Mouse (Mus musculus) hindbrain, embryonic 10.5 days (tissue): ENCODE results near the gene Sh3d19. TPM values are rescaled to one million over a fixed set of nuclear protein-coding genes. Genes with fewer than 3 reads are reported as not detected.

Experiments
- DNase-seq: peaks from one replicate; pipeline ENCODE4 v3.0.0-alpha.2; 2017; ENCODE audit warnings: low spot score
- H3K27ac ChIP-seq: fragments of 300-500 bp; sonication (generic); 2 replicates; pipeline ENCODE4 v1.5.1; 2016; ENCODE audit warnings: mild to moderate bottlenecking, moderate library complexity
- H3K27me3 ChIP-seq: fragments of 300-500 bp; sonication (generic); 2 replicates; pipeline ENCODE4 v1.6.1; 2016; ENCODE audit warnings: mild to moderate bottlenecking; ENCODE audit not compliant: poor library complexity, insufficient read depth, severe bottlenecking
- H3K36me3 ChIP-seq: fragments of 300-500 bp; sonication (generic); 2 replicates; pipeline ENCODE4 v1.6.1; 2016; ENCODE audit warnings: mild to moderate bottlenecking, moderate library complexity
- H3K4me1 ChIP-seq: fragments of 300-500 bp; sonication (generic); replicated peaks from 2 replicates; pipeline ENCODE4 v1.6.1; 2016; ENCODE audit warnings: mild to moderate bottlenecking
- H3K4me3 ChIP-seq: fragments of 300-500 bp; sonication (generic); 2 replicates; pipeline ENCODE4 v1.5.1; 2016; ENCODE audit warnings: mild to moderate bottlenecking, moderate library complexity
- H3K9me3 ChIP-seq: fragments of 300-500 bp; sonication (generic); 2 replicates; pipeline ENCODE4 v1.6.1; 2016; ENCODE audit warnings: mild to moderate bottlenecking, moderate library complexity
- WGBS: fragments of 180-500 bp; shearing (Covaris S2); methylation state at CpG from one replicate; pipeline ENCODE4 v1.1.7; 2016; 5-methylcytosine and 5-hydroxymethylcytosine counted together
- polyA plus RNA-seq: library from polyadenylated mRNA; unstranded; fragments of >200 nt; fragmentation: Nextera tagmentation; extraction: Ambion mirVana; gene quantifications from 2 replicates; pipeline ENCODE4 v1.2.1, GENCODE M21; 2016

Sh3d19 gene
- polyA plus RNA-seq, 1 experiment from 2014 or later = 9.0 TPM

DNA sequence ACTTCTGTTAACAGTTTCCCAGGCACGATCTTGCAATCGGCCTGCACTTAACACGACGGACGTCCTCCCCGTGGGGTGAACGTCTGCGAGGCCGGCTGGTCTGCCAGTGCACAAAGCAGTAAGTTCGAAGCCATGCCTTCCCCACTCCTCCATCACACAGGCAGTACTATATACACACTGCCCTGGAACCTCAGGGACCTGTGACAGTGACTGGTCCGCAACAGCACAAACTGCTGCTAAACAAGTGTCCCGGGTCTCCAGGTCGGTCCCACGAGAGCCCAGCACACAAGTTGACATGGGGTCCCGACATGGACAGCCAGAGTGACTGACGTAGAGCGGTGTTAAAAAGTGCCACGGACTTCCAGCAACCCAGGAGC lies 171.0 kb downstream of the Sh3d19 start:
- Histone ChIP-seq H3K36me3 (peaks cover 47% of the 10 kb centered on the region), H3K4me1 (peaks cover 24% of the 10 kb centered on the region), H3K27me3 (no peaks in the 10 kb centered on the region), H3K4me3 (peak overlapping the region; percentile 98), H3K27ac (peak overlapping the region; percentile 93), H3K9me3 (no peaks in the 10 kb centered on the region)
- under 1% methylated on average over 18 of the region's 18 CpGs for WGBS
- DNase-seq = no peak

DNA sequence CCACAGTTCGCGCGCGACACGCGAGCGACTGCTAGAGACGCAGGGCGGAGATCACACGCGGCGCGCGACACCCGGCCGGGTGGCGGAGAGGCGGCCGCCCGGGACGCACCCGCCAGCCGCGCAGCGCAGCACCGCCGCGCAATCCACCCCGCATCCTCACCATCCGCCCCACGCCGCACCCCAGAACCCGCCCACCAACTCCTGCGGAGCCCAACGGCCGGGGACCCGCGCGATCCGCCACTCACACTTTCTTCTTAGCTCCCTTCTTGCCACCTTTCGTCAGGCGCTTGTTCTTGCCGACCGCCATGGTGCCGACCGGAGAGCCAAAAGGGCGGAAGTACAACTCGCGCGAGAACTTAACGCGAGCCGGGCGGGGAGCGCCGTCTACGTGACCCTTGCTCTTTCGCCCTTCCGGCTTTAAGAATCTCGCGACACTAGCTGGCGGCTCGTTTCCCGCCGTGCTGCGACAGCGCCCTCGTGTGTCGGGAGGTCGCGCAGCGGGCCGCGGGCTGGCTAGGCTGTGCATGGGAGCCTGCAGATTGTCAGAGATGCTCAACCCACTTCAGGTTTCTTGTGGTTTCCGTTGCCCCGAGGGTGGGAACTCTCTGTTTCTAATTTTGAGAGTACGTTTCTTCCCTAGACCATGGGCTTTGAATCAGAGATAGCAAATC lies 171.5 kb downstream of the Sh3d19 start, which contains the start of gene Rps3a1:
Gene Rps3a1, minus strand, starts transcription at position 440 of the 671 bp plus-strand sequence.
- peaks cover 41% of the 10 kb centered on the region for H3K36me3 ChIP-seq
- WGBS = under 1% methylated on average over 77 of the region's 77 CpGs

DNA sequence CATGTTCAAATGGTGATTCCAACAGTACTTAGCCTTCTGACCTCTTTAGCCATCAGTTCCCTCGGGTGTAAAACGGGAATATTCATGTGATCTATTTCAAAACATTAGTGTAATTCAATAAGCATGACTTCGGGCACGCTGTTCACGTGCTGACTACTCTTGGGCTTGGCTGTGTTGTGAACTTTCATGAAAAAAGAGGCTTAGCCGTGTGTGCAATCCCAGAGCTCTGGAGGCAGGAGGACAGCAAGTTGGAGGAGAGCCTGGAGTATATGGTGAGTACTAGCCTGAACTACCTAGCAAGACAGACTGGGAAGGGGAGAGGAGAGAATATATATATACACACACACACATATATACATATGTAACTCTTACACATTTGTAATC lies 172.0 kb downstream of the Sh3d19 start:
- Histone ChIP-seq H3K4me1 (peaks cover 24% of the 10 kb centered on the region), H3K27ac (peak overlapping the region; percentile 93), H3K9me3 (no peaks in the 10 kb centered on the region), H3K27me3 (no peaks in the 10 kb centered on the region), H3K36me3 (peaks cover 36% of the 10 kb centered on the region), H3K4me3 (peak overlapping the region; percentile 98)
- DNase-seq = no peak
- WGBS = 44% methylated on average over 6 of the region's 6 CpGs

More for the DNA sequence above, 171.5 kb downstream of the Sh3d19 start, which contains the start of gene Rps3a1:
- peak; percentile 99 for DNase-seq
- Histone ChIP-seq H3K4me3 (peak within 1 kb of the TSS; percentile 98), H3K4me1 (peaks cover 24% of the 10 kb centered on the region), H3K27ac (peak within 1 kb of the TSS; percentile 93), H3K9me3 (no peaks in the 10 kb centered on the region), H3K27me3 (no peaks in the 10 kb centered on the region)

DNA sequence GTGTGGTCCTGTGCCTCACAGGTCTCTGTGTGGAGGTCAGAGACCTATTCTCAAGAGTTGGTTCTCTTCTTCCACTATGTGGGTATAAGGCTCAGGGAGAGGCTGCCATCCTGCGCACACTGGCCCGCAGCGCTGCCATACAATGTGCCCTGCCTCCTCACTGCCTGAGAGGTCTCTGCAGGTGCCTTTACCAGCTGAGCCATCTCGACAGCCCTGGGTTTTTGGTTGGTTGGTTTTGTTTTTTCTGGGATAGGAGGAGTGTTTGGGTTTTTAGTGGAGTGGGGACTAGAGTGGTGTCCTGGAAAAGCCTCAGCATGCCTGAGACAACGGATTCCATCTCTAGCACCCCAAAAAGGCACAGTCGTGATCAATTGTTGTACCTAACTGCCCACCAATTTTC lies 172.4 kb downstream of the Sh3d19 start:
- peaks cover 32% of the 10 kb centered on the region for H3K36me3 ChIP-seq
- peaks cover 24% of the 10 kb centered on the region for H3K4me1 ChIP-seq
- 0 out of 2 replicates have a peak overlapping the region, but pooled peaks have one; percentile 98 for H3K4me3 ChIP-seq
- no peak for DNase-seq
- H3K9me3 ChIP-seq = no peaks in the 10 kb centered on the region
- whole genome bisulfite sequencing = 84% methylated on average over 6 of the region's 6 CpGs
- H3K27ac ChIP-seq = no peak overlapping the region
- no peaks in the 10 kb centered on the region for H3K27me3 ChIP-seq

DNA sequence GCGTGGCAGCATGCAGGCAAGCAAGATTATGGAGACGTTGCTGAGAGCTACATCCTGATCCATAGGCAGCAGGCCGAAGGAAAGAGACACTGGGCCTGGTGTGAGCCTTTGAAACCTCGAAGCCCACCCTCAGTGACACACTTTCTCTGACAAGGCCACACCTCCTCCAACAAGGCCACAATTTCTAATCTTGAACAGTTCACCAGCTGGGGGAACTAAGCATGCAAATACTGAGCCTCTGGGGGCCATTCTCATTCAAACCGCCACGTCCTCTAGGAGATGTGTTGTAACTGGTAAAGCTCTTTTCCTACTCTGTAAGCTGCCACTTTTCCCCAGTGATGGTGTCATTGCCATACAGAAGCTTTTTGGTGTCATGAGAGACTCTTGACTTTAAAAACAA lies 178.2 kb downstream of the Sh3d19 start:
- DNase-seq = no peak
- H3K4me1 ChIP-seq = no peaks in the 10 kb centered on the region
- no peak overlapping the region for H3K27ac ChIP-seq
- no peak overlapping the region for H3K4me3 ChIP-seq
- H3K36me3 ChIP-seq = no peaks in the 10 kb centered on the region
- H3K9me3 ChIP-seq = no peaks in the 10 kb centered on the region
- WGBS = 69% methylated on average over 6 of the region's 6 CpGs
- no peaks in the 10 kb centered on the region for H3K27me3 ChIP-seq

DNA sequence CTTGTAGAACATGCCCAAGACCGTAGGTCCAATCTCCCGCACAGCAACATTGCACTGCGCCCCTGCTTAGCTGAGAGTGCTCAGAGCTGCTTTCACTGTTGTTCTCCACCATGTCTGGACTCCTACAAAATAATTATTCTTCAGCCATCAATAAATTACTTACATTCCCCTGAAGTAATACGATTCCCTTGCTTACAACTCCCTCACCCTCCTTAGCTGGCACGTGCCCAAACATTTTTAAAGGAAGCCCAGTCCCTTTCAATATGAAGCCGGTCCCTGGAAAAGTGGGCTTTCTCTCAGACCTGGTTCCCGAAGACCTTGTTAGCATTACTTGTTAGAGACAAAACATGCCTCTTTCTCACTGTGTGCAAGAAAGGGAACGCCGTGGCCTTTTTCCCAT lies 178.6 kb downstream of the Sh3d19 start:
- H3K4me3 ChIP-seq = no peak overlapping the region
- no peaks in the 10 kb centered on the region for H3K36me3 ChIP-seq
- no peaks in the 10 kb centered on the region for H3K9me3 ChIP-seq
- no peaks in the 10 kb centered on the region for H3K4me1 ChIP-seq
- no peaks in the 10 kb centered on the region for H3K27me3 ChIP-seq
- no peak for DNase-seq
- WGBS = 81% methylated on average over 9 of the region's 9 CpGs
- H3K27ac ChIP-seq = no peak overlapping the region

DNA sequence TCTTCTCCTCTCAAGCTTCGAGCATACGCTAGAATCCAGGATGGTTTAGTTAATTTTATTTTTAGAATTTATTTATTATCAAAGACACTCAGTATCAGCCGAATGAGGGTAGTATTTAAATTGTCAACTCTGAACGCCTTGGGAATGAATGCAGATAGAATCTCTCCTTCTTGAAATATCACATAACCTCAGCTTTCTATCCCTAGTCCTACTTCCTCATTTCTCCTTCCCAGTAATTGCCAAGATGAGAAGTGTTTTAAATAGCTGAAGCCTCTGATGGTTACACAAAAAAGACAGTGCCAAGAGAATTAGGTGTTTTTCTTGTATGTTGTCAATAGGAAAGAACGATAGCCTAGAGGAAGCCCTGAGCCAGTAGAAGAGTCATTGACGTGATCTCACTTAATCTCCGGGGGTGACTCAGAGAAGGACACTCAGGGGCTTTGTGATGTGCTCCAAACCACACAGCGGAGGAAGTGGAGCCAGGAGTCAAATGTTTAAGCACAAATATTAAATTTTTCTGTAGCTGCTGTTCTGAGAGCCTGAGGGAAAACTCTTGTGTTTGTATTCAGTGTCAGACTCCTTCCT lies 198.0 kb downstream of the Sh3d19 start:
- H3K36me3 ChIP-seq = no peaks in the 10 kb centered on the region
- no peak overlapping the region for H3K27ac ChIP-seq
- H3K27me3 ChIP-seq = no peaks in the 10 kb centered on the region
- H3K9me3 ChIP-seq = no peaks in the 10 kb centered on the region
- no peak overlapping the region for H3K4me3 ChIP-seq
- 86% methylated on average over 8 of the region's 8 CpGs for WGBS
- no peak for DNase-seq
- H3K4me1 ChIP-seq = no peaks in the 10 kb centered on the region

DNA sequence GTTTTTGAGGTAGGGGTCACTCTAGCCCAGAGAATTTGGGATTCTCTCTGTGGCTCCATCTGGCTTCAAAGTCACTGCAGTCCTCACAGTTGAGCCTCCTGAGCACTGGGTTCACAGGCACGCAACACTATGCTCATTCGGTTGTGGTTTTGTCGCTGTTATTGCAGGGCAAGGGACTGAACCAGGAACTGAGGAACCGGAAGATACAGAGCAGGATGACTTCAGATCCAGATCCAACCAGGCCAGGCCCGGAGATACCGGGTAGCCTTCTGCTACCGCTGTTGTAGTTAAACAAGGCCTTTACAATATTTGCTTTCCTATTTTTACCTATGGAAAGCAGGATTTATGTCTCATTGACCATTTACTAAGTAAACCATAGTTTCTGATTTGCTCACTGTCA lies 208.8 kb downstream of the Sh3d19 start:
- Histone ChIP-seq H3K4me1 (no peaks in the 10 kb centered on the region), H3K9me3 (no peaks in the 10 kb centered on the region), H3K27ac (no peak overlapping the region), H3K36me3 (no peaks in the 10 kb centered on the region), H3K27me3 (no peaks in the 10 kb centered on the region), H3K4me3 (no peak overlapping the region)
- WGBS = 89% methylated on average over 7 of the region's 7 CpGs
- DNase-seq = no peak

Other genes starting within 250 kb of the Sh3d19 start
- gene Fam160a1, start 153.8 kb upstream of the Sh3d19 start, polyA plus RNA-seq = 0.64 and 1.1 TPM in 2 replicates
- 0.07 and 0.51 TPM in 2 replicates for gene Glt28d2, start 83.6 kb upstream of the Sh3d19 start, polyA plus RNA-seq
- 1.4 and 1.6 TPM in 2 replicates for gene Gm37240, start 83.6 kb upstream of the Sh3d19 start, polyA plus RNA-seq
- gene Prss48, start 31.4 kb downstream of the Sh3d19 start, polyA plus RNA-seq = not detected in 2 replicates
- 978 and 1,090 TPM in 2 replicates for gene Rps3a1, start 171.6 kb downstream of the Sh3d19 start, polyA plus RNA-seq